In genomic region chr14:24216064-24216463, GRCm38 (mm10) we compare ENCODE assay signal across 13 mouse cellular contexts. TPM values are rescaled to one million over a fixed set of nuclear protein-coding genes. Genes with fewer than 3 reads are reported as not detected.
DNase-seq lines count a peak whose midpoint lies in the region; ATAC-seq and TF ChIP-seq lines count a peak whose summit lies in the region.
"Had no signal": no experiment of that assay in that cellular context is flagged by ENCODE, and none has a peak within 500 bp of the region (broad histone marks: within the 10 kb centered on the region; RNA-seq: fewer than 3 reads in every experiment).

No protein-coding gene starts in this region.

- H3K9me3 ChIP-seq in intestine, embryonic 15.5 days = no peaks in the 10 kb centered on the region
- no peaks in the 10 kb centered on the region for H3K9me3 ChIP-seq in intestine, postnatal 0 days (ENCODE audit: control insufficient read depth)
- no peaks in the 10 kb centered on the region for H3K9me3 ChIP-seq in embryonic facial prominence, embryonic 14.5 days (ENCODE audit: control insufficient read depth, low read length)
- no peaks in the 10 kb centered on the region for H3K9me3 ChIP-seq in limb, embryonic 11.5 days (ENCODE audit: control insufficient read depth, low read length)
- H3K9me3 ChIP-seq in forebrain, postnatal 0 days (ENCODE audit: low read length) = no peaks in the 10 kb centered on the region
- H3K9me3 ChIP-seq: midbrain, embryonic 12.5 days had no signal

- H3K27ac ChIP-seq in intestine, embryonic 15.5 days = no peak overlapping the region
- no peak overlapping the region for H3K27ac ChIP-seq in intestine, postnatal 0 days (ENCODE audit: low read depth, low read length)
- H3K27ac ChIP-seq in embryonic facial prominence, embryonic 14.5 days (replicated peaks; ENCODE audit: low read depth, low read length) = no peak overlapping the region; the same call in 1 of the 2 replicates
- H3K27ac ChIP-seq in limb, embryonic 11.5 days (replicated peaks; ENCODE audit: low read depth, low read length) = peak overlapping the region; percentile 56
- no peak overlapping the region for H3K27ac ChIP-seq in left cerebral cortex, adult 2 months
- H3K27ac ChIP-seq in forebrain, postnatal 0 days (ENCODE audit: low read depth, low read length) = no peak overlapping the region
- H3K27ac ChIP-seq: hindbrain, embryonic 14.5 days; midbrain, embryonic 12.5 days had no signal

- no peaks in the 10 kb centered on the region for H3K36me3 ChIP-seq in intestine, embryonic 15.5 days
- no peaks in the 10 kb centered on the region for H3K36me3 ChIP-seq in intestine, postnatal 0 days (ENCODE audit: control insufficient read depth, insufficient read depth)
- no peaks in the 10 kb centered on the region for H3K36me3 ChIP-seq in embryonic facial prominence, embryonic 14.5 days (ENCODE audit: control insufficient read depth, insufficient read depth, low read length)
- H3K36me3 ChIP-seq in limb, embryonic 11.5 days (ENCODE audit: control insufficient read depth, insufficient read depth, low read length) = no peaks in the 10 kb centered on the region
- no peaks in the 10 kb centered on the region for H3K36me3 ChIP-seq in forebrain, postnatal 0 days (ENCODE audit: insufficient read depth)
- H3K36me3 ChIP-seq: midbrain, embryonic 12.5 days had no signal

- H3K9ac ChIP-seq in intestine, embryonic 15.5 days = no peak overlapping the region
- no peak overlapping the region for H3K9ac ChIP-seq in intestine, postnatal 0 days (ENCODE audit: low read depth, low read length)
- no peak overlapping the region for H3K9ac ChIP-seq in embryonic facial prominence, embryonic 14.5 days (ENCODE audit: low read depth, low read length)
- no peak overlapping the region for H3K9ac ChIP-seq in limb, embryonic 11.5 days (ENCODE audit: low read length)
- no peak overlapping the region for H3K9ac ChIP-seq in forebrain, postnatal 0 days
- H3K9ac ChIP-seq: hindbrain, embryonic 14.5 days; midbrain, embryonic 12.5 days had no signal

- no peak overlapping the region for H3K4me3 ChIP-seq in intestine, embryonic 15.5 days (replicated peaks)
- no peak overlapping the region for H3K4me3 ChIP-seq in intestine, postnatal 0 days (ENCODE audit: low read depth, low read length)
- no peak overlapping the region for H3K4me3 ChIP-seq in embryonic facial prominence, embryonic 14.5 days (ENCODE audit: low read depth, low read length)
- H3K4me3 ChIP-seq in limb, embryonic 11.5 days (ENCODE audit: low read depth, low read length) = no peak overlapping the region
- H3K4me3 ChIP-seq in left cerebral cortex, adult 2 months = no peak overlapping the region
- no peak overlapping the region for H3K4me3 ChIP-seq in forebrain, postnatal 0 days (ENCODE audit: low read depth, low read length)
- H3K4me3 ChIP-seq: midbrain, embryonic 12.5 days had no signal

- DNase-seq in embryonic facial prominence, embryonic 14.5 days (ENCODE audit: low spot score) = no peak
- peak; percentile 55 to 86 for DNase-seq in kidney, adult 8-10 months
- DNase-seq in limb, embryonic 11.5 days (ENCODE audit: low spot score) = peak; percentile 54
- DNase-seq in left cerebral cortex, adult 2 months (ENCODE audit: extremely low spot score in 1 of 2, low spot score in 2 of 2) = no peak
- no peak for DNase-seq in cerebellum, adult 9-10 months
- DNase-seq in forebrain, postnatal 0 days = no peak
- DNase-seq: cerebellum, adult 9-11 months; thymus, postnatal 4 days had no signal

- no peak for TF ChIP-seq CTCF in intestine, postnatal 0 days (IDR thresholded peaks at IDR 0.05; ENCODE audit: low read depth)
- no peak for TF ChIP-seq CTCF in left cerebral cortex, adult 2 months (IDR thresholded peaks at IDR 0.05)
- no peak for TF ChIP-seq CTCF in forebrain, postnatal 0 days (IDR thresholded peaks at IDR 0.05; ENCODE audit: low read depth)

- peaks cover 25% of the 10 kb centered on the region for H3K4me1 ChIP-seq in intestine, embryonic 15.5 days (replicated peaks)
- H3K4me1 ChIP-seq in intestine, postnatal 0 days (replicated peaks; ENCODE audit: control insufficient read depth, insufficient read depth, low read length) = 0 out of 2 replicates have a peak, but pooled peaks cover 3% of the 10 kb centered on the region
- H3K4me1 ChIP-seq in embryonic facial prominence, embryonic 14.5 days (ENCODE audit: control insufficient read depth, insufficient read depth, low read length) = peaks cover 67% of the 10 kb centered on the region
- peaks cover 52% of the 10 kb centered on the region for H3K4me1 ChIP-seq in limb, embryonic 11.5 days (ENCODE audit: control insufficient read depth, insufficient read depth, low read length)
- H3K4me1 ChIP-seq in forebrain, postnatal 0 days (ENCODE audit: insufficient read depth) = peaks cover 22% of the 10 kb centered on the region; the same call in 1 of the 2 replicates

- no peak overlapping the region for H3K4me2 ChIP-seq in intestine, embryonic 15.5 days (replicated peaks)
- H3K4me2 ChIP-seq in intestine, postnatal 0 days (replicated peaks; ENCODE audit: low read depth) = no peak overlapping the region
- H3K4me2 ChIP-seq in embryonic facial prominence, embryonic 14.5 days (ENCODE audit: low read depth, low read length) = no peak overlapping the region
- no peak overlapping the region for H3K4me2 ChIP-seq in limb, embryonic 11.5 days (ENCODE audit: low read depth, severe bottlenecking)
- H3K4me2 ChIP-seq in forebrain, postnatal 0 days (ENCODE audit: low read depth) = no peak overlapping the region
- H3K4me2 ChIP-seq: heart, embryonic 11.5 days; hindbrain, embryonic 14.5 days; midbrain, embryonic 12.5 days had no signal

- intact Hi-C loops in left cerebral cortex, adult 2 months (cut with DNase I) = no loop called here

- 51% methylated on average over 4 of the region's 4 CpGs for WGBS in intestine, embryonic 15.5 days
- WGBS in intestine, postnatal 0 days = 54% methylated on average over 4 of the region's 4 CpGs
- 31% methylated on average over 4 of the region's 4 CpGs for WGBS in embryonic facial prominence, embryonic 14.5 days
- 15% methylated on average over 4 of the region's 4 CpGs for WGBS in limb, embryonic 11.5 days
- WGBS in forebrain, postnatal 0 days = 64% methylated on average over 4 of the region's 4 CpGs

- ATAC-seq in intestine, embryonic 15.5 days = peak; percentile 33; the same call in 1 of the 2 replicates
- no peak for ATAC-seq in intestine, postnatal 0 days
- ATAC-seq in embryonic facial prominence, embryonic 14.5 days (ENCODE audit: low read depth) = peak; percentile 31; the same call in 1 of the 2 replicates
- no peak for ATAC-seq in limb, embryonic 11.5 days (ENCODE audit: insufficient number of reproducible peaks, low FRiP score, low TSS enrichment, low read depth)
- ATAC-seq in forebrain, postnatal 0 days = no peak

- H3K27me3 ChIP-seq in intestine, embryonic 15.5 days (replicated peaks) = no peaks in the 10 kb centered on the region
- H3K27me3 ChIP-seq in intestine, postnatal 0 days (replicated peaks; ENCODE audit: control insufficient read depth, insufficient read depth, low read length) = no peaks in the 10 kb centered on the region
- no peaks in the 10 kb centered on the region for H3K27me3 ChIP-seq in embryonic facial prominence, embryonic 14.5 days (replicated peaks; ENCODE audit: control insufficient read depth, insufficient read depth, low read length)
- no peaks in the 10 kb centered on the region for H3K27me3 ChIP-seq in limb, embryonic 11.5 days (ENCODE audit: control insufficient read depth, insufficient read depth, low read length)
- H3K27me3 ChIP-seq in forebrain, postnatal 0 days (ENCODE audit: insufficient read depth, low read length) = no peaks in the 10 kb centered on the region
- H3K27me3 ChIP-seq: midbrain, embryonic 12.5 days had no signal

RNA-seq across cellular contexts. Expression of gene Dlg5, which starts 29.7 kb away (rescaled TPM):
- polyA plus RNA-seq in intestine, embryonic 15.5 days (2015; fragmentation: Nextera tagmentation; extraction: Ambion mirVana) = 10.5 and 11.8 TPM in 2 replicates
- polyA plus RNA-seq in intestine, postnatal 0 days (2015; fragmentation: Nextera tagmentation; extraction: Ambion mirVana) = 5.0 and 5.5 TPM in 2 replicates
- 24.7 and 30.3 TPM in 2 replicates for polyA plus RNA-seq in embryonic facial prominence, embryonic 14.5 days (2014; fragmentation: Nextera tagmentation; extraction: Ambion mirVana)
- 45.5 and 50.1 TPM in 2 replicates for polyA plus RNA-seq in limb, embryonic 11.5 days (2014; fragmentation: Nextera tagmentation; extraction: Ambion mirVana)
- total RNA-seq in left cerebral cortex, adult 2 months (2021) = 10 to 100 TPM; 31.6 to 41.9 TPM
- 45.6 and 70.6 TPM in 2 replicates for total RNA-seq in forebrain, postnatal 0 days (2014; rRNA removed)
- polyA plus RNA-seq in forebrain, postnatal 0 days (2015; fragmentation: Nextera tagmentation; extraction: Ambion mirVana) = 9.5 and 14.1 TPM in 2 replicates

Comparison
In these comparisons a context has a peak if more than half of its experiments do, and no peak if none do; other contexts are left out.
1. ATAC-seq: peak in intestine, embryonic 15.5 days (single experiment) and embryonic facial prominence, embryonic 14.5 days (single experiment); none in intestine, postnatal 0 days (single experiment), limb, embryonic 11.5 days (single experiment) and forebrain, postnatal 0 days (single experiment).
2. DNase-seq: peak in kidney, adult 8-10 months (2 of 2) and limb, embryonic 11.5 days (single experiment); none in embryonic facial prominence, embryonic 14.5 days (single experiment), left cerebral cortex, adult 2 months (0 of 2), cerebellum, adult 9-10 months (single experiment) and forebrain, postnatal 0 days (single experiment).